Mouse (Mus musculus) embryo, embryonic 10.5 days (tissue): ENCODE measurements at regions not wholly inside any gene's neighbourhood (a gene's known extent, or its start where the extent isn't known, plus 50 kb on each side); places are given as distances from the start of the nearest gene placed in this dataset.

Experiments
- DNase-seq: peaks from one replicate; pipeline ENCODE4 v3.0.0-alpha.2; 2015; ENCODE audit warnings: low spot score

DNA sequence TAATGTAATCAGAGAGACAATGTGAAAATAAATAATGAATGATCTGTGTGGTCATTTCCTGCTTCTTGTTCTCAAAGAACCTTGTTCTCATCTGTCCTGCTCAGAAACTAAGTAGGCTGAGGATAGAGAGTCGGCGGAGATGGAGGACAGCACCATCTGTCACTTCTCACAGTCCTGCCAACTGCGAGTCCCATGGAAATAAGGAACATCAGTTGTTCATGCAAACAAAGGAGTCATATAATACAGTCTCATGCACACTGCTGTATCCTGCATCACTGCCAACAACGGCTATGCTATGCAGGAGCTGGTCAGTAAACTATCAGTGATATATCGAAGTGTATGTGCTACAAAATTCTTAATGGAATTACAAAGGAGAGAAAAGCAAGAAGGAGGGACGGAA, 285.7 kb upstream of the Mctp2 start:
- peak; percentile 13 for DNase-seq

DNA sequence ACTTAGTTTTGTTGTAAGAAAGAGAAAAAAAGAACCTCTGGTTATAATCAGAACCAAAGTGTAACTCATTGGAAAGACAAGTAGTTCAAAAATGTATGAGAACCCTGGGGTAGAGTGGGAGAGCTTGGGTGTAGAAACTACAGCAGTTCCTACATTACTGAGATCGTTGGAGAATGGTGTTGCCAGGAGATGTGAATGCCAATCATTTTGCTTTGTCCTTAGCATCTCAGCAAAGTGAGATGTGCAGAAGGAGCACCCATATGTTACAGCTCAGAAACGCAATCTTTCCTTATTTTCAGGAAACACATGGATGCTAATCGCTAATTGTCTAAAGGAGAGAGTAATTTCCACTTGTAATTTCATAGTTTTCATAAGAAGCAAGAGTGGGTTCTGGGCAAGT, 286.2 kb upstream of the Mctp2 start:
- no peak for DNase-seq

DNA sequence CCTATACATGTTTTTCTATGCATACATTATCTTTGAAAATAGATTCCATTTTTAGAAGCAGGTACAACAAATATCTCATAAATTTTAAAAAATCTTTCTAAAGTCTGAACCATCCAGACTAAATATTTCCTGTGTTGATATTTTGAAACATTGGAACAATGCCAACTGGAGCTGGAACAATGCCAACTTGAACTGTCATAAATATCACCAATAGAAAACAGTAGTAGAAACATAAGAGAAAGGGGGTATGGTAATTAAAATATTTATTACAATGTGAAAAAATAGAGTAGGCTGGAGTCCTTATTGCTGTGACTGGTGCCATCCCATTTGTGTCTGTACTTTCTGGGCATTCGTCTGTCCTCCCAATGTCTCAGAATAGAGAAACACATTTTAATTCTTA, 286.9 kb upstream of the Mctp2 start:
- no peak for DNase-seq

DNA sequence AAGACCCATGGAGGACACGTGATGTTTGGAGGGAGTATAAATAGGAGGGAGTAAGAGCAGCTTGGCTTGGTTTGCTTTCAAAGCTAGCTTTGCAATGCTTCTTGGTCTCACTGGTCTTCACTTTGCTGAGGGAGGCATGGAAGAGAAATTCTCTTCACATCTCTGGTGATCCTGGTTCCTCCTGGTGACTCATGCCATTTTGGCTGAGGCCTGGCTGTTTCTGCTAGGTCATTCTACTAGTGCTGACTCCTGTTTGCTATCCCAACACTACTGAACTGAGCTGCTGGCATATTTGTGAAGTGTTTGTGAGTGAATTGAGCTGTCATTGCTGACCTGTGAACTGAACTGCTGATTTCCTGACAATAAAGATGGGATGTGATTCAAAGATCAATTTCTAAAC, 288.3 kb upstream of the Mctp2 start:
- DNase-seq: no peak

DNA sequence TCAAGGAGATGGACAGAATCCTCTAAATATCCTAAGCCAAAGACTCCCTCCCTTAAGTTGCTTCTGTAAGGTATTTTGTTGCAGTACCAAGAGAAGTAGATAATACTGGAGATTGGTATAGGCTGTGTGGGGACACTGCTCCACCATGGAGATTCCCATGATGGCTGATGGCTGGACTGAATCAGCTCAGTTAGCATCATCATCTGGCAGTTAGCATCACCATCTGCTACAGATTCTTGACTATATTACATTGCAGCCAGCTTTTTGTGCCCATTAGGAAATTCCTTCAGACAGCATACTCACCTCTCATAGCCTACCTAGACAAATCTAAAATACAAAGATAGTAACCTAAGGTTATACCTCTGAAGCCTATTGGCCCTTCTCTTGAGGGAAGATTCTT, 290.6 kb upstream of the Mctp2 start:
- DNase-seq: no peak

DNA sequence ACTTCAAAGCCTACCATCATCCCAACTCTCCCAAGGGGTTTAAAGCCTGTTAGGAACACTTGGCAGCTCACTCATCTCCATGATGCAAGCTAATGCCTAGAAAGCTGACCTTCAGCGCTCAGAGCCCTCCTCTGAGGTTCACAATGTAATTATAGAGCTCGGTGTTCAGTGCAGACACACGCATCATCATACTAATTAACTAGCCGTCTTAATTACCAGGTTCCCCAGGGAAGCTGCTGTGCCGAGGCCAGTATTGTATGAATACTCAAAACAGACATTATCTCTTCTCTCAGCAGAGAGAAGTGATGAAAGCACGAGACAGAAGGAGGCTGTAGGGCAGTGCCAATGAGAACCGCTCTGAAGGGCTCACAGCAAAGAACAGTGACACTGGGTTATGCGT, 295.5 kb upstream of the Mctp2 start:
- DNase-seq: no peak

DNA sequence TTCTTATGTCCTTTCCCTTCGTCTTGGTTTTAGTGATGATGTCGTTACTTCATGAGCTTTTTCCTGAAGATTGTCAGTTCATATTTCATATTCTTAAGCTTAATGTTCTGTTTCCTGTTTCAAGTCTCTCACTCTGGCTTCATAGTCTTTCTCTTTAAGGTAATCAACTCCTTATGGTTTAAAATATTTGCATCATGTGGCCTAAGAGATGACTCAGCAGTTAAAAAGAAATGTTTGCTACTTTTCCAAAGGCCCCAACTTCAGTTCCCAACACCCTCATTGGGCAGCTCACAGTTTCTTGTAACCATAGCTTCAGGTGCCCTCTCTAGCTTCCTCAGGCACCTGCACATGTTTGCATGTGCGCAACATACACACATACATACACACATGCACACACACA, 303.4 kb upstream of the Mctp2 start:
- no peak for DNase-seq

DNA sequence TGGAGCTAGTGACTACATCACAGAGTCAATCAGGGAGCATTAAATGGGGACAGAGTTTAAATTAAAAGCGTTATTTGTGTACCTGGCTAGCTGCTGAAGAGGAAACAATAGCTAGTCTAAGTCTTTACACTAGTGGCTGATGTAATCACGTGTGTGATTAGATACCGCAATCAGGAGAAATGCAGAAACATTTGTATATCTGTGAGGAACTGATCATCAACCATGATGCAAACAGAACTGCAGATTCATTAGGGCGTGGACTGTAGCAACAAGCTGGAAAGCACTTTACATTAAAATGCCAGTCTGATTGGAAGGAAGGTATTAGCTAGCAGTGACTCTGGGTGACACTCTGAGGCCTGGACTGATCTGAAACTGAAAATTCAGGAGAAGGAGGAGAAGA, 308.8 kb upstream of the Mctp2 start:
- DNase-seq: no peak

DNA sequence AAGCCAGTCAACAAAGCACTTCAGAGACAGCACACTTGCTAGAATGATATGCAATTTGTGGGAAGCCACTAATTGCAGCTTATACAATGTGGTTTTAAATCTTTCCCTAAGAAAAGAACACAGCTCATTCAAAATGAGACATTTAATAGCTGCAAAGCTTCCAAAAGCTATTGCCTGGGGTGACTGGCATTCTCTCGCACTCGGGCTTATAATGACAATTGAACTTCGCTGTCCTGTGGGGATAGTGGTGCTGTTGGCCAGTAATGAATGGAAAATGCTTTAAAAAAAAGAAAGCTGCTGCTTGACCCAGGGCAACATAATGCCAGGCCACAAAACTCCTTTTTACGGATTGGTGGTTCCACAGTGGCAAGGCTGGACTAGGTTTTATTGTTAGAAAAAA, 321.0 kb upstream of the Mctp2 start:
- DNase-seq: peak; percentile 16

DNA sequence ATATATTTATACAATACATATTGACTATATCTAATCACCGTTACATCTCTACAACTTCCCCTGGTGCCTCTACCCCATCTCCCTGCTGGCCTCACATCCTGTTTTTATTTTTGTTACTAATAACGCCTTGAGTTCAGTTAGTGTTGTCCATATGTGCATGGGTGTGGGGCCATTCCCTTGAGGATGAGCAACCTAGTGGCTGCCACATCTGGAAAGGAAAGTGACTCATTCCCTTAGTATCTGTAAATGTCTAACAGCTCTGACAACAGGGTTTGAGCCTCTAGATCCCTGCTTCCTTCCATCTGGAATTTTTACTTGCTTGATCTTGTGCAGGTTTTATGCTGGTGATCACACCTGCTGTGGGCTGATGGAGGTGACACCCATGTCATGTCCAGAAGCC, 333.2 kb upstream of the Mctp2 start:
- DNase-seq: no peak

DNA sequence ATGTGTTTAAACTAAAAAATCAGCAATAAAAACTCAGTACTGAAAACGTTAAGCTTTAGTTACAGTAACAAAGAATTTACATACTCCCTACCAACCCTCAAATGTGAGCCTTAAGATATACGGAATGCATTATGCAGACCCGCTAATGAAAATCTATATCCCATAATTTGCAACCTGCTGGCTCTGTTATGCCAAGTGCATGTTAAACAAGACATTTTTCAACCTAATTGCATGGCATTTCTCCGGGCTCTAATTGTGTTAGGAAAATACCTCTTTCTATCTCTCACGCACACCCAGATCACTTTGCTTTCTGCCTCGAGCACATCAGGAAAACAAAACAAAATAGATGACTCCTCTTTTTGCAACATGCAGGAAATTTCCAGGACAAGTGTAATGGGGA, 368.6 kb upstream of the Mctp2 start:
- DNase-seq: no peak

DNA sequence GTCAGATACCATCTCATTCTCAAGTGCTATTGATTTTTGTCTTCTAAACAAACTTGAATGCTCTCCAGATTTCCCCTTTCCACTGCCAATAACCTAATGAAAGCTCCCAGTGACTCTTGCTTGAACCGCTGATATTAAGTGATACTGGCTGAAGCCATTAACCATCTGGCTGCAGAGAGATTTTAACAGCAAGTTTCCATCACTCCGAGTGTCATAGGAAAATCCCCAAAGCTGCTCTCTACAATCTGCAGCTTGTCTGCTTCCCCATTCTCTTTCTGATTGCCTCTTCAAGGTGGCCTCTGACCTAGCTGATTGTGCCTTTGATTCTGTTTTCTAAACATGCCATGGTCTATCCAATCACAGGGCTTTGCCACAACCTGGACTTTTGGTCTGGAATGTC, 379.4 kb upstream of the Mctp2 start:
- DNase-seq: peak; percentile 31

DNA sequence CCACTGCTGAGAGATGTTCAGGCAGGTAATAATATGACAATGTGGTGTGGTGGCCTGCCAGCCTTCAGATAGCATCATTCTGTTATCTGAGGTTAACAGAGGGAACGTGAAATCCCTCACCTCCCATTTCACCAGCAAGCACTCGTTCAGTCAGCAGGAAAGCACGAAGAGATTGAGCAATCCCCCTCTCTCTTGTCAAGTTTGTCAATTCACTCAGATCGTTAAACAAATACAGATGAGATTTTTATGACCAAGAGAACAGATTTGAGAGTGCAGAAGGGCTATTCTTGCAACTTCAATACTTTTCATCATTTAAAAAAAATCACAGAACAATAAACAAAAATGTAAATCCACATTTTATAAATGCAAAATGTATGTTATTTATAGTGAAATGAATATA, 380.9 kb upstream of the Mctp2 start:
- no peak for DNase-seq

DNA sequence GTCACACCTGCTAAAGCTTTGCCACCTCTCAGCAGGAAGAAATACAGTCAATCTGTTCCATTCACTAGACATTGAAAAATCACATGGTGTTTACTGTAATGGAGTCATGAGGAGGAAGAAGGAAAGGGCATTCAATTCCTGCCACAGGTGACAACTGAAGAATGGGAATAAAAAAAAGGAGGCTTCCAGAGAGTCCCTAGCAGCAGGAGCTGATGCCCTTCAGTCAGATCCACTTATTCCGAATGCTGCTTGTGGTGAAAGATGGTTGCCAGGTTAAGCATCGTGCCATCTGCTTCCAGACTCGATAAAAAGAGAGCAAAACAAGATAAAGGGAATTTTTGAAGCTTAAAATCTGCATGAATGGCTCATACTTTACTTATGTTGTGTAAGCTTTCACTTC, 385.0 kb upstream of the Mctp2 start:
- DNase-seq: no peak

DNA sequence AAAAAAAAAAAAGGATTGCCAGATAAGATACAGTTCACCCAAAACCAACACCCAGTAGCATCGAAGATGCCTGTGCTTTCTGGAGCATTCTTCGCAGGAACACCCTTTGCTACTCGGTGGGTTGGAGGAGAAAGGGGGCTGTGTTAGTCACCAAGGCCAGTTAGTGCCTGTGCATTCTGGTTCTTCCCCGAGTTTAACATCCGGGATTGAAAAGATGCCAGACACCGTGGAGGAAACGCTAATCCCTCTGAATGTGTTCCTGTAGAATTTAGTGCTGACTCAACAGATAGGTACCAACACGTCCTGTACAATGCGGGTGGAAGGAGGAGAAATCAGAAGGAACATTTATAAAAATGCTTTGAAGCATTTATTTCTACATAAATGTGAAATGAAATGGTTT, 385.5 kb upstream of the Mctp2 start:
- DNase-seq: no peak

DNA sequence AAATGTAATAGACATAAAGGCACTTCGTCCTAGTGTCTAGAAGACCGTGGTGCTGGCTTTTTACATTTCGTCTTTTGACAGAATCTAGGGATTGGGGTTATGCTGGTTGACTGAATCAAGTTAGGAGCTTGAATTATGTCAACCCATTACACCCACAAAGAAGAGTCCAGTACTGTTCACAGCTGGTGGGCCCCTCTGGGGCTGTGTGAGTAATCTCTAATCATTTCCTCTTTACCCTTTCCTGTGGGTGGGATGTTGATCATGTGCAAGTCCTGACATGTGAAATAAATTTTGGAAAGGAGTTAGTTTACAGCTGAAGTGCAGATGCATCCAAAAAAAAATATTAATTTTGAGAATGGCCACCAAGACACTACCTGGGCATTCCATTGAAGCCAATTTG, 390.3 kb upstream of the Mctp2 start:
- no peak for DNase-seq

DNA sequence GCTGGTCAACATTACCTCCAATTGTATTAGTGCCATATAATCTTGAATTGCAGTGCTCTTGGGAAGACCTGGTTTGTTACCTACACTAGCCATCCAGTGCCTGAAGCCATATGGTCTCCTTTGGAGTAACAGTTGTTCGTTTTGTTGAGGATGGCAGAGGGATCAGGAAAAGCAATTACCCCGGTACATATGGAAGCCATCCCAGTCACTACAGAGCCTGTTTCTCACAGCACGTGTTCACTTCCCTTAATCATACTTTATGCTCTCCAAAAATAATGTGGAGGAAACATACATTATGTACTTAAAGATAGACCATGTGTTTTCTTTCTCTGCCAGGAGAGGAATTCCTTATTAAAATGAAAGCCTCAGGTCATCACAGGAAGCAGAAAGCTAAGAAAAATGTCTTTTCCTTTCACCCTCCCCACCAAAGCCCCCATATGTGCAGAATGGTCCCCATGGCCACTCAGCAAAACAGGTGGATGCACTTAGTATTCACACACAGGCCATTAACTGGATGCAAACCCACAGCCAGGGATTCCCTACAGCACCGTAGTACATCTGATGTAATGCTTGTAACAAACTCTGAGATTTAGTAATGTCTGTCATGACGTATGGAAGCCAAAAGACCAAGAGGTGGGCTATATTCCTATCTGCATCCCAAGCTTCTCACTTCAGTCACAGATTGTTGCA, 397.4 kb upstream of the Mctp2 start:
- DNase-seq: no peak

DNA sequence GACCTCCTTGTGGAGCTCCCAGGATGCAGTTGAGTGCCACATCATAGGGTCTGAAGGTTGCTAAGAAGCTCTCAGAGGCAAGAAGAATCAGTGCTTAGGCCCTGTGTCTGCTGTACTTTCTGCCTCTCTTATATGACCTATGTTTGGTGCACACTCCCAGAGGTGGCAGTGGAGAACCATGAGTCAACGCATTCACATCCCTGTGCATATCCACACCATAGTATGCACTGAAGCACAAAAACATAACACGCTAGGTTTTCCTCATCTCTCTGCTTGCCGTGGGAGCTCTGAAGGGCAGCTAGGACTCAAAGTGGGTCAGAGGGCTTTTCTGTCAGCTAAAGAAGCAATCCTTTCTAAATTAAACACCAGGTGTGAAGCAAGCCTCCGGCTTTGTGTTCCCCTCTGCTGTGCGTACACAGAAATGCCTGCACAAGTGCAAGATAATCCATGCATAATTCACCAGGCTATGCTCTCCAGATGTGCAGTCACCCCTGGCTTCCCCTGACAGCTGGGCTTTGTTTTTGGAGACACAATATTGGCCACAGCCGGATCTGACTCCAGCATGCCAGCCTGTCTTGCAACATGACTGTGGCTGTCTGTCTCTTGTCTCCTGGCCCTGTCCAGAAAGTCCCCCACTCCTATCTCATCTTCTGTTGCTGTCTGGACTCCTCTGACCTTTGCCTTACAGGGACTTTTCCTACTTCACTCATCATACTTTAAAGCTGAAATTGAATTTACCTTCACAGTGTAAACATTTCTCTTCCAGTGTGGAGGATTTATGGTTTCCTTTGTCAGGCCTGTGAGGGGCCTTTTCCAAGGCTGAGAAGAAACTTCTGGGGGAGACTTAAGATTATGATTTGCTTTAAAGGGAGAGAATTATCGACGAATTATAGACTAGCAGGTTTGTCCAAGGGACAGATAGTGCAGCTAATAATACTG, 405.1 kb upstream of the Mctp2 start:
- peak; percentile 55 for DNase-seq

DNA sequence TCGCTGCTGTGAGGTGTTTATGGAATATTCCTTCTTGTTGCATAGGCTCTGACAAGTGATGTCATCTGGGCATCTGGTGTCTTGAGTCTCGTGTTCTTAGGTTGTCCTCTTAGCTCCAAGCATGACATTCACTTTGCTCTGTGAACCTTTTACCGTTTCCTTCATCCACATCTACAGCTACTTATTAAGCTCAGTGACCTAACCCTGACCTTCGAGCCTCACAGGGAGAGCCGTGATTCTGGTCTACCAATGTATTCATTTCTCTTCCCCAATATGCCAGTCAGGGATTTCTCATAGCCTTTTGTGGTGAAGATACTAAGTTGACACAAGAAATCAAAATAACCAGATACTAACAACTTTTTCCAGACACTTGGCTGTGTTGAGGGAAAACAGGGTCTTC, 409.0 kb upstream of the Mctp2 start:
- DNase-seq: no peak

DNA sequence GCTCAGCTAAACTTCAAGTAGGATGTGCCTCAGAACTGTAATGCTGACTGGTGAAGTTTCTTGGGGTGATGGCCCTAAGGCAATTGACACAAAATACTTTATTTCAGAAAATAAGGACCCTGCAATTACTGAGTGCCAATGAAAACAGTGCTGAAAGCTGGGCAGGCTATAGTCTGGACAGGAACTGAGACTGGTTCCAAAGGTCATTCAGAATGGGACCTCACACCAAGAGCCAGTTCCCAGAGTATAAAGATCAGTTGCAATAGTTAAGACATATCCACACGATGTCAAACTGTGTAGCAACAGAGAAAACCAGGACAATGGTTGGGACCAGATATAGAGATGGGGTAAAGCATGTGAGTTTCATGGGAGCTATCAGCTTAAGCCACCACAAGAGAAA, 409.6 kb upstream of the Mctp2 start:
- no peak for DNase-seq

DNA sequence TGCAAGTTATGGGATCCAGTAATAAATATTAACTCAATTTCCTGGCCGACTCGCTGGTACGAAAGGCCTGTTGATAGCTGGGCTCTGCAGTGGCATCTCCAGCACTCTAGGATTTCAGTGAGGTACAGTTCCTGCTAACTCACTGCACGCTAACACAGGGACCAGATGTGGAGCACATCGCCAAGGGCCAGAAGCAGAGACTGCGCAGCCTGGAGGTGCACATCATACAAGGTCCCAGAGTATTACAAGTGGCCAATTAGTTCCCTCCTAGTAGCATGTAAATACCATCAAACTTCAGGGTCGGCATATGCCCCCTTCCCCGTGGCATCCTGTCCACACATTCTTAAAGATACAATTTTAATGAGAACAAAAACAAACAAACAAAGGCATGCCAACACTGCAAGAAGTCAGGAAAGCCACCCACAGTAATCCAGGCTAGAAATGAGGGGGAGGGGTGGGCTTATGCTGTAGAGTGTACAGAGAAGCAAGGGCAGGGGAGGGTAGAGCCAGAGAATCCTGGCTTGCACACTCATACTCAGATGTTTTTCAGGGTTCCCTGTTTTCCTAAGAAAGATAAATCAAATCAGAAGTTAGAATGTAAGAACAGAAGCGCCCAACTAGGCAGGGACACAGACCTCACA, 419.9 kb upstream of the Mctp2 start:
- DNase-seq: peak; percentile 50

DNA sequence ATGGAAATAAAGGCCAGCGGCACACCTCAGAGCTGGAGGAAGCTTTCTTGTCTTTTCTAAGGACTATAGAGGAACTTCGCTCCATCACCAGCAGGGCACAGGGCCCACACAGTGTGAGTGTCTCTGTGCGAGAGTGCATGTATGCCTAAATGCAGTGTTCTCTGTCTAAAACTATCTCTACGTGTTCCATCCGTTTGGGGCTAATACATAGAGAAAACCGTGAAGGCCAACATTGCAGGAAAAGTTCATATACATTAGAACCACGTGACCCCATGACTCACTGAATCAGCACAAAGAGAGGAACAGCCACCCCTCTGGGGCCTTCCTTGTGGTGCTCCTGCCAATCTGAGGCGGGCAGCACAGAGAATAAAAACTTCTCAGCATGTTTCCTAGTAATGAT, 431.4 kb upstream of the Mctp2 start:
- peak; percentile 37 for DNase-seq

DNA sequence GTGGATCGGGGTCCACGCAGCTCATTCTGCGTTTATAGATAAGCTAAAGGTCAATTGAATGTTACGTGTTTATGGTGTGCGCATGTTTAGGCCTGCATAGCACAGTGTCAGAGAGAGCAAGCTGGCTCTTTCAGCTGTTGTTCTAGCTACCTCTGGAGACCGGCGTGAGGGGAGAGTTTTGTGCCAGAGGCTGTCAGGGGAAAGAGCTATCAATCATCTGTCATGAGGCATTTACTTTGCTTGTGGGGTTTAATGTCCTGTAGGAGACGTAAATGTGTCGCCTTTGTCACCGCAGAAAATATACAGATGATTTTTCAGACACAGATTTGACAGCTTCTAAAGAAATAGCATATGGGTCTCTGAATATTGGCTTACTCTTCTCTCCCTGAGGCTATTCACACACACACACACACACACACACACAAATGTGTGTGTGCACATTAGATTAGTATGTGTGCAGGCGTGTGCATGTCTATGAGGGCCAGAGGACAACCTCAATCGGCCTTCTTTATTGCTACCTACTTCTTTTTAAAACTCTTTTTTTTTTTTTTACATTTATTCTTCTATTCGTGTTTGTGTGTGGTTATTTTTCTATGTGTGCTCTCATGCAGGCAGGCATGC, 432.0 kb upstream of the Mctp2 start:
- DNase-seq: peak; percentile 50
